ENCODE assay signal across 19 mouse cellular contexts in genomic region chr9:57325962-57326361, GRCm38 (mm10).
"Had no signal": no experiment of that assay in that cellular context is flagged by ENCODE, and none has a peak within 500 bp of the region (broad histone marks: within the 10 kb centered on the region; RNA-seq: fewer than 3 reads in every experiment).

No protein-coding gene starts in this region.

- H3K4me1 ChIP-seq: liver, embryonic 12.5 days; neural tube, embryonic 12.5 days had no signal

- H3K27ac ChIP-seq: liver, embryonic 12.5 days; liver, embryonic 14.5 days; macrophage; neural tube, embryonic 12.5 days had no signal

- H3K9ac ChIP-seq: liver, embryonic 12.5 days; liver, embryonic 14.5 days; lung, embryonic 14.5 days; neural tube, embryonic 12.5 days had no signal

- ATAC-seq: liver, embryonic 12.5 days had no signal

- H3K9me3 ChIP-seq: liver, embryonic 12.5 days; neural tube, embryonic 12.5 days had no signal

- H3K4me3 ChIP-seq: liver, embryonic 12.5 days; megakaryocyte, embryonic 14.5 days; neural tube, embryonic 12.5 days had no signal

- DNase-seq: lung, adult 18-20 months; lung, embryonic 14.5 days; lung, postnatal 10 days; lung, postnatal 36 days; midbrain, embryonic 14.5 days; retina, postnatal 1 day; right cerebral cortex, adult 18-20 months; right cerebral cortex, postnatal 25 days; right cerebral cortex, postnatal 4 days; spleen, adult 18-20 months; thymus, adult 18-20 months; thymus, postnatal 14 days; thymus, postnatal 36 days had no signal

- H3K36me3 ChIP-seq: liver, embryonic 12.5 days; neural tube, embryonic 12.5 days had no signal

- H3K4me2 ChIP-seq: liver, embryonic 12.5 days; lung, embryonic 14.5 days; midbrain, embryonic 11.5 days; neural tube, embryonic 12.5 days had no signal

- H3K27me3 ChIP-seq: liver, embryonic 12.5 days; neural tube, embryonic 12.5 days had no signal
